Mouse (Mus musculus) layer of hippocampus, adult 9-10 months (tissue): ENCODE measurements around the gene Dpyd.

Source experiments
- DNase-seq: peaks from one replicate; pipeline ENCODE4 v3.0.0; 2022; ENCODE audit warnings: low spot score

Gene Dpyd

GRCm38 (mm10) chr3:119095223-119095886 lies 533.4 kb downstream of the Dpyd start:
- no peak for DNase-seq

- DNase-seq = no peak
These were observed 564.1 kb downstream of the Dpyd start for GRCm38 (mm10) chr3:119126003-119126402.

- no peak for DNase-seq
These were observed 566.1 kb downstream of the Dpyd start for GRCm38 (mm10) chr3:119128076-119128475.

GRCm38 (mm10) chr3:119143034-119143433 lies 581.1 kb downstream of the Dpyd start:
- DNase-seq = no peak

- DNase-seq = no peak
These were observed 582.9 kb downstream of the Dpyd start for GRCm38 (mm10) chr3:119144788-119145187.

GRCm38 (mm10) chr3:119154604-119155444 lies 592.9 kb downstream of the Dpyd start:
- DNase-seq = no peak

GRCm38 (mm10) chr3:119158670-119159069 lies 596.7 kb downstream of the Dpyd start:
- DNase-seq = no peak

- DNase-seq = no peak
These were observed 603.8 kb downstream of the Dpyd start for GRCm38 (mm10) chr3:119165691-119166090.

GRCm38 (mm10) chr3:119168166-119168565 lies 606.2 kb downstream of the Dpyd start:
- DNase-seq = no peak

GRCm38 (mm10) chr3:119168661-119169060 lies 606.7 kb downstream of the Dpyd start:
- no peak for DNase-seq

- no peak for DNase-seq
These were observed 621.3 kb downstream of the Dpyd start for GRCm38 (mm10) chr3:119183261-119183660.

GRCm38 (mm10) chr3:119194071-119194470 lies 632.1 kb downstream of the Dpyd start:
- no peak for DNase-seq

- no peak for DNase-seq
These were observed 633.7 kb downstream of the Dpyd start for GRCm38 (mm10) chr3:119195613-119196012.

GRCm38 (mm10) chr3:119220763-119221412 lies 659.0 kb downstream of the Dpyd start:
- DNase-seq = no peak

- DNase-seq = no peak
These were observed 681.3 kb downstream of the Dpyd start for GRCm38 (mm10) chr3:119243181-119243580.

GRCm38 (mm10) chr3:119256516-119256915 lies 694.6 kb downstream of the Dpyd start:
- DNase-seq = no peak

- no peak for DNase-seq
These were observed 713.3 kb downstream of the Dpyd start for GRCm38 (mm10) chr3:119275241-119275640.

GRCm38 (mm10) chr3:119280671-119281070 lies 718.7 kb downstream of the Dpyd start:
- no peak for DNase-seq

- DNase-seq = no peak
These were observed 752.8 kb downstream of the Dpyd start for GRCm38 (mm10) chr3:119314693-119315092.

- DNase-seq = no peak
These were observed 767.1 kb downstream of the Dpyd start for GRCm38 (mm10) chr3:119329063-119329462.

- DNase-seq = no peak
These were observed 771.7 kb downstream of the Dpyd start for GRCm38 (mm10) chr3:119333335-119334305.
